Mouse (Mus musculus) lung, adult 2 months (tissue): Measurements from ENCODE around the gene Fkbp2.

ENCODE experiments used
- CTCF ChIP-seq: fragments of 200-500 bp; IDR thresholded peaks from 2 replicates; pipeline ENCODE4 v1.5.1; 2011; ENCODE audit warnings: mild to moderate bottlenecking, low read length, control low read depth; ENCODE audit not compliant: insufficient read depth
- POLR2A ChIP-seq: fragments of 200-500 bp; IDR thresholded peaks from 2 replicates; pipeline ENCODE4 v1.6.1; 2011; ENCODE audit warnings: low read depth, mild to moderate bottlenecking, control low read depth, low read length, borderline replicate concordance; ENCODE audit errors: extremely low read depth

GRCm38 (mm10) chr19:6983621-6984020, 3.3 kb upstream of the Fkbp2 start:
- no peak for TF ChIP-seq POLR2A
- TF ChIP-seq CTCF = no peak
